Comparison of ENCODE assay signal across 23 mouse cellular contexts in genomic region chr11:53561986-53562385, GRCm38 (mm10). TPM values are rescaled to one million over a fixed set of nuclear protein-coding genes. Genes with fewer than 3 reads are reported as not detected.
"Had no signal": no experiment of that assay in that cellular context is flagged by ENCODE, and none has a peak within 500 bp of the region (broad histone marks: within the 10 kb centered on the region; RNA-seq: fewer than 3 reads in every experiment).

No protein-coding gene starts in this region.

- H3K4me1 ChIP-seq: limb, embryonic 13.5 days had no signal

- ATAC-seq: lung, postnatal 0 days had no signal

- H3K27ac ChIP-seq: kidney, embryonic 15.5 days; limb, embryonic 10.5 days; limb, embryonic 13.5 days; neural tube, embryonic 12.5 days; neural tube, embryonic 15.5 days had no signal

- H3K9ac ChIP-seq: kidney, embryonic 15.5 days; limb, embryonic 13.5 days; lung, embryonic 14.5 days; neural tube, embryonic 12.5 days; neural tube, embryonic 15.5 days had no signal

- H3K4me2 ChIP-seq: kidney, embryonic 15.5 days; limb, embryonic 13.5 days; lung, embryonic 14.5 days; midbrain, embryonic 11.5 days; neural tube, embryonic 12.5 days; neural tube, embryonic 15.5 days had no signal

- H3K9me3 ChIP-seq: kidney, embryonic 15.5 days; limb, embryonic 10.5 days; limb, embryonic 13.5 days; neural tube, embryonic 12.5 days; neural tube, embryonic 15.5 days had no signal

- H3K27me3 ChIP-seq: kidney, embryonic 15.5 days; limb, embryonic 13.5 days; neural tube, embryonic 12.5 days; neural tube, embryonic 15.5 days had no signal

- H3K4me3 ChIP-seq: kidney, embryonic 15.5 days; limb, embryonic 10.5 days; limb, embryonic 13.5 days; neural tube, embryonic 12.5 days; neural tube, embryonic 15.5 days had no signal

- H3K36me3 ChIP-seq: kidney, embryonic 15.5 days; limb, embryonic 10.5 days; limb, embryonic 13.5 days; neural tube, embryonic 12.5 days; neural tube, embryonic 15.5 days had no signal

- DNase-seq: kidney, adult 11 months; kidney, adult 8-10 months; kidney, postnatal 10 days; kidney, postnatal 36 days; lung, embryonic 14.5 days; midbrain, embryonic 14.5 days; retina, postnatal 1 day; right cerebral cortex, postnatal 25 days; thymus, adult 18-20 months; thymus, postnatal 36 days had no signal

RNA-seq across cellular contexts. Expression of gene Il4, which starts 56.5 kb away (rescaled TPM):
- total RNA-seq: layer of hippocampus, adult 8-10 months; layer of hippocampus, postnatal 14 days; left cerebral cortex, postnatal 25 days; liver, adult 2 months; midbrain, postnatal 0 days had no signal
- polyA plus RNA-seq: testis, adult 2 months had no signal
